Mouse (Mus musculus) liver, embryonic 13.5 days (tissue): ENCODE measurements around the gene Slc17a9. TPM values are rescaled to one million over a fixed set of nuclear protein-coding genes. Genes with fewer than 3 reads are reported as not detected.

Source experiments
- ATAC-seq: fragments of 200-750 bp; cut with Nextera tagmentation; 2 replicates; pipeline ENCODE4 v1.8.0; 2017; ENCODE audit warnings: low read depth, mild to moderate bottlenecking, moderate number of reproducible peaks, moderate library complexity
- DNase-seq: peaks from one replicate; pipeline ENCODE4 v3.0.0; 2022
- H3K27ac ChIP-seq: fragments of 300-500 bp; sonication (generic); 2 replicates; pipeline ENCODE4 v1.5.1; 2015; ENCODE audit warnings: moderate library complexity, mild to moderate bottlenecking, inconsistent platforms
- H3K27me3 ChIP-seq: fragments of 300-500 bp; sonication (generic); 2 replicates; pipeline ENCODE4 v1.6.1; 2015; ENCODE audit warnings: mild to moderate bottlenecking, inconsistent platforms
- H3K36me3 ChIP-seq: fragments of 300-500 bp; sonication (generic); 2 replicates; pipeline ENCODE4 v1.6.1; 2015; ENCODE audit warnings: mild to moderate bottlenecking, inconsistent platforms
- H3K4me1 ChIP-seq: fragments of 300-500 bp; sonication (generic); replicated peaks from 2 replicates; pipeline ENCODE4 v1.6.1; 2015; ENCODE audit warnings: inconsistent platforms
- H3K4me2 ChIP-seq: fragments of 300-500 bp; sonication (generic); 2 replicates; pipeline ENCODE4 v1.6.1; 2015; ENCODE audit warnings: inconsistent platforms, mild to moderate bottlenecking, moderate library complexity
- H3K4me3 ChIP-seq: fragments of 300-500 bp; sonication (generic); replicated peaks from 2 replicates; pipeline ENCODE4 v1.5.1; 2015; ENCODE audit warnings: mild to moderate bottlenecking, inconsistent platforms
- H3K9ac ChIP-seq: fragments of 300-500 bp; sonication (generic); 2 replicates; pipeline ENCODE4 v1.6.1; 2015; ENCODE audit warnings: mild to moderate bottlenecking, inconsistent platforms
- H3K9me3 ChIP-seq: fragments of 300-500 bp; sonication (generic); replicated peaks from 2 replicates; pipeline ENCODE4 v1.6.1; 2016; ENCODE audit warnings: inconsistent platforms
- WGBS: fragments of 180-500 bp; shearing (Covaris S2); methylation state at CpG from one replicate; pipeline ENCODE4 v1.1.7; 2015; ENCODE audit not compliant: insufficient replicate concordance; 5-methylcytosine and 5-hydroxymethylcytosine counted together
- polyA plus RNA-seq: library from polyadenylated mRNA; unstranded; fragments of >200 nt; fragmentation: Nextera tagmentation; extraction: Ambion mirVana; gene quantifications from 2 replicates; pipeline ENCODE4 v1.2.1, GENCODE M21; 2015

Gene Slc17a9
- polyA plus RNA-seq, 1 experiment from 2014 or later: 4.8 TPM

DNA sequence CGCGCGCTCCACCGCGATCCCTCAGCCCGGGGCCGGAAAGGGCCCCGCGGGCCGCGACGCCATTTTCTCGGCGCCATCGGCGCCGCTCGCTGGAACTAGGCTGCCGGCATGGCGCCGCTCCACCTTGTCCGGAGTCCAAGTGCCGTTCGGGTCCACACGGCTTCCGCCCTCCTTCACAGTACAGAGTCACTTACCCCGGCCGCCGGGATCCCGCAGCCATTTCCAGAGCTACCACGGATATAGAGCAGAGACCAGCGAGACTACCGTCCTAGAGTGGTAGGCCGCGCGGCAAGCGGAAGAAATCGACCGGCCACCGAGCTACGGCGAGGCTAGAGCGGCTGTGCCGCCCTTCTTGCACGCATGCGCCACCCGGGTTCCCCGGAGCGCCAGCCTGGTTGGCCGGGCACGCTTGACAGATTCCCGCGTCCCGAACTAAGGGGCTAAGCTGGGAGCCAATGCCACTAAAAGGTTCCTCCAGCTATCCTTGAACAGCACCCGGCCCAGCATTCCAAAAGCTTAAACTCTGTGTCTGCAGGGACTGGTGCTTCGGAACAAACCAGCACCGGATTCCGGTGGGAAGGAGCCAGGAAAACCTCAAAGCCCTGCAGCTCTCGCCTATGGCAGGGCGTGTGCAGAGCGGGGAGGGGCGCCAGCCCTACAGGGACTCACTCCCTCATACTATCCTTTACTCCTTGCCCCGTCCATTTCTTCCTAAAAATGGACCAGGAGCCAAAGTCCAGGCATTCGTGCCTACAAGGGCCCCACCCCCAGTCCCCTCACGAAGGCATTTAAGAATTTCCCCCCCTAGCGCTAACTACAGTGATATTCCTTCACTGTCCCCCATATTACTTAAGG lies 23.1 kb upstream of the Slc17a9 start:
- Histone ChIP-seq H3K4me3 (peak overlapping the region; percentile 86), H3K9me3 (no peaks in the 10 kb centered on the region), H3K4me1 (peaks cover 90% of the 10 kb centered on the region), H3K27ac (peak overlapping the region; percentile 93), H3K27me3 (no peaks in the 10 kb centered on the region), H3K36me3 (peaks cover 22% of the 10 kb centered on the region), H3K4me2 (peak overlapping the region; percentile 90), H3K9ac (peak overlapping the region; percentile 97)
- DNase-seq (peak; percentile 86), ATAC-seq (peak; percentile 91)
- under 1% methylated on average over 66 of the region's 66 CpGs for WGBS

DNA sequence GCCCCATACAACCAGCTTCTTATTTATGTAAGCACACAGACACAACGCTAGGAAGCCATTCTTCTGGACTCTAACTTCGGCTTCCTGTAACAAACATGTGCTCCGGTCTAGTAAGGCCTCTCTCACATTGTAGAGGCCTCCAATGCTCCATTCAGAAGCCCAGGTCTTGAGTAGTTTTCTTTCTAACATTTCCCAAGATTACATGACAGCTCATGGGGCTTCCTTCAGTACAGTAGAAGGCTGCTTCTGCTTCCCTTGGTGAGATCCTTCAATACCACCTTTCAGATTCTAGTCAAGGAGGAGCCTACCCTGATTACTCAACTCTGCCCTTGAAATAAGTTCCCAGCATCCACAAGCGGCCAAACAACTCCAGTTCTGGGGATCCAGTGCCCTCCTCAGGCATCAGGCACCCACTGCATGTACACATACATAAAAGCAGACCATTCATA lies 22.3 kb upstream of the Slc17a9 start:
- H3K27me3 ChIP-seq: no peaks in the 10 kb centered on the region
- no peak for ATAC-seq
- peaks cover 27% of the 10 kb centered on the region for H3K36me3 ChIP-seq
- peak overlapping the region; percentile 97 for H3K9ac ChIP-seq
- peaks cover 91% of the 10 kb centered on the region for H3K4me1 ChIP-seq
- H3K9me3 ChIP-seq: no peaks in the 10 kb centered on the region
- no peak for DNase-seq
- peak overlapping the region; percentile 86 for H3K4me3 ChIP-seq
- WGBS: 34% methylated on average over 4 of the region's 4 CpGs
- peak overlapping the region; percentile 90 for H3K4me2 ChIP-seq
- peak overlapping the region; percentile 93 for H3K27ac ChIP-seq

DNA sequence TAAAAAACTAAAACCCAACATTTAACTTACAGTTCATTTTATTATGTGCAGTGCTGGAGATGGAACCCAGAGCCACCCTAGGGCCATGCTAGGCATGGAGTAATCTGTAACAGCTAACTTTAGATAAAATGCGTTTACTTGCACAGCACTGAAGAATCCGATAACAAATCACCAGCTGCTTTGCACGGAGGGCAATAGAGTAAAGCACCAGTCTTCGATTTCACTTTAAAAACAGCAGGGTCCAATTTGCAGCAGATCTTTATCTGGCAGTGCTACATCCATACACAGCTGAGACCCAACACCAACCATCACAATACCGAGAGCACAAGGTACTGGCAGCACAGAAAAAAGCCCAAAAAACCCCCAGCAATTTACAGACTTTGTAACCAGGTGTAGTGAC lies 21.9 kb upstream of the Slc17a9 start:
- Histone ChIP-seq H3K9me3 (no peaks in the 10 kb centered on the region), H3K4me3 (peak overlapping the region; percentile 86; the same call in 1 of the 2 replicates), H3K4me1 (peaks cover 91% of the 10 kb centered on the region), H3K9ac (peak overlapping the region; percentile 97), H3K27me3 (no peaks in the 10 kb centered on the region), H3K36me3 (peaks cover 27% of the 10 kb centered on the region), H3K4me2 (peak overlapping the region; percentile 90), H3K27ac (peak overlapping the region; percentile 93)
- WGBS: 33% methylated on average over 5 of the region's 5 CpGs
- DNase-seq: no peak
- no peak for ATAC-seq

DNA sequence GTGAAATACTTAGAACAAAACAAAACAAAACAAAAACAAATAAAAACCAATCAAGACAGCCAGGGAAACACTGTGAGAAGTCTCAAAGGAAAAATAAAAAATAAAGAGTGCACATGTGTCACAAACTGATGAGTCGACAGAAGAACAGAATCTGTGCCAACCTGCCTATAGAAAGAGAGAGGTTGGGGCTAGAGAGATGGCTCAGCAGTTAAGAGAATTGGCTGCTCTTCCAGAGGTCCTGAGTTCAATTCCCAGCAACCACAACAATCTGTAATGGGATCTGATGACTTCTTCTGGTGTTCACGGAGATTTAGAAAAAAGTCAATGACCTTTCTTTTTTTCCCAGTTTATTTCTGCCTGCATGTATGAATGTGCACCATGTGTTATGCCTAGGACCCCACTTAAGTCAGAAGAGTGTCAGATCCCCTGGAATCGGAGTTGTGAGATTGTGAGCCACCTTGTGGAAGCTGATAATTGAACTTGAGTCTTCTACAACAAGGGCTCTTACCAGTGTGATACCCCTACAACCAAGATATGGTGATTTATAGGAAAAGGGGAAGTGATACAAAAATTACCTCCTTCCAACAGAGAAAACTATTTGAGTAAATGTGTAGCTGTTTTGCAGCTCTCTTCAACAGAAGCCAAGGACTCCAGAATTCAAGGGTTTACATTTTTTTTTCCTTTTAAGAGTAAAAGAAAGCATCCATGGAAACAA lies 21.3 kb upstream of the Slc17a9 start:
- peak overlapping the region; percentile 93 for H3K27ac ChIP-seq
- no peaks in the 10 kb centered on the region for H3K9me3 ChIP-seq
- H3K9ac ChIP-seq: peak overlapping the region; percentile 97; the same call in 1 of the 2 replicates
- H3K27me3 ChIP-seq: no peaks in the 10 kb centered on the region
- H3K4me3 ChIP-seq: peak overlapping the region; percentile 86; the same call in 1 of the 2 replicates
- peak overlapping the region; percentile 90 for H3K4me2 ChIP-seq
- ATAC-seq (no peak), DNase-seq (no peak)
- 49% methylated on average over 3 of the region's 3 CpGs for WGBS
- peaks cover 91% of the 10 kb centered on the region for H3K4me1 ChIP-seq
- peaks cover 27% of the 10 kb centered on the region for H3K36me3 ChIP-seq

- H3K36me3 ChIP-seq: peaks cover 27% of the 10 kb centered on the region
- DNase-seq (no peak), ATAC-seq (no peak)
- H3K4me3 ChIP-seq: 0 out of 2 replicates have a peak overlapping the region, but pooled peaks have one; percentile 10
- H3K9ac ChIP-seq: peak overlapping the region; percentile 97
- H3K9me3 ChIP-seq: no peaks in the 10 kb centered on the region
- H3K27ac ChIP-seq: peak overlapping the region; percentile 93
- H3K4me2 ChIP-seq: peak overlapping the region; percentile 90
- peaks cover 83% of the 10 kb centered on the region for H3K4me1 ChIP-seq
- WGBS: 60% methylated on average over 8 of the region's 8 CpGs
- H3K27me3 ChIP-seq: no peaks in the 10 kb centered on the region
These were observed 20.5 kb upstream of the Slc17a9 start for GRCm38 (mm10) chr2:180704591-180704990.

DNA sequence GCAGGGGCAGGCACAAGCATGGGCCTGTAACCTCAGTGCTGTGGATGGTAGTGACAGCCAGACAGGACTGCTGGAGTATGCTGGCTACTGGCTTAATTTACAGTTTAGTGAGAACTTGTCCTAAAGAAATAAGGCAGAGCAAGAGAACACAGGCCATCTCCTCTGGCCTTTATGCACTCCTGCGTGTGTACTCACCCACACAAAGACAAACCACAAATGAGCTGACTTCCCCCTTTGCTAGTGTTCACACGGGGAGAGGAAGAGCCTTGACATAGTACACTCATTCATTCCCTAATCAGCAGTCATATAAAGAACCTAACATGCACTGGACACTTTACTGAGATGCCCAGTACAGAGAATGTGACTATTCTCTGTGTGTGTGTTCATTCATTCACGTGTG lies 20.0 kb upstream of the Slc17a9 start:
- DNase-seq (no peak), ATAC-seq (no peak)
- Histone ChIP-seq H3K27me3 (no peaks in the 10 kb centered on the region), H3K27ac (peak overlapping the region; percentile 93), H3K9me3 (no peaks in the 10 kb centered on the region), H3K9ac (peak overlapping the region; percentile 97), H3K4me1 (peaks cover 78% of the 10 kb centered on the region), H3K36me3 (peaks cover 27% of the 10 kb centered on the region), H3K4me3 (0 out of 2 replicates have a peak overlapping the region, but pooled peaks have one; percentile 10), H3K4me2 (peak overlapping the region; percentile 90)
- WGBS: 38% methylated on average over 3 of the region's 3 CpGs

DNA sequence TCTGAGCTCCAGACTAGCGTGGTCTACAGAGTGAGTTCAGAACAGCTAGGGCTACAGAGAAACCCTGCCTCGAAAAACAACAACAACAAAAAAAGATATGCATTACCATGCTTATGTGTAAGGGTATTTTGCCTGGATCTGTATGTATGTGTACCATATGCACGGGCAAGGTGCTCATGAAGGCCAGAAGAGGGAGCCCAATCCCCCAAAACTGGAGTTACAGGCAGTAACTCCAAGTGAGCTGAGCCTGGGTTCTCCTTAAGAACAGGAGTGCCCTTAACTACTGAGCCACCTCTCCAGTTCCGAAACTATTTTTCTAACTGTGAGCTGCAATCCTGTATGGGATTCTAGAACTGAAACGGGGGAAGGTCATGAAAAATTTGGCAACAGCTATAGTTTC lies 19.1 kb upstream of the Slc17a9 start:
- H3K4me3 ChIP-seq: 0 out of 2 replicates have a peak overlapping the region, but pooled peaks have one; percentile 2
- H3K36me3 ChIP-seq: peaks cover 27% of the 10 kb centered on the region
- WGBS: 80% methylated on average over 5 of the region's 5 CpGs
- no peaks in the 10 kb centered on the region for H3K27me3 ChIP-seq
- ATAC-seq (no peak), DNase-seq (no peak)
- H3K9ac ChIP-seq: 0 out of 2 replicates have a peak overlapping the region, but pooled peaks have one; percentile 97
- no peaks in the 10 kb centered on the region for H3K9me3 ChIP-seq
- peaks cover 69% of the 10 kb centered on the region for H3K4me1 ChIP-seq
- H3K4me2 ChIP-seq: 0 out of 2 replicates have a peak overlapping the region, but pooled peaks have one; percentile 10
- H3K27ac ChIP-seq: peak overlapping the region; percentile 93; the same call in 1 of the 2 replicates

DNA sequence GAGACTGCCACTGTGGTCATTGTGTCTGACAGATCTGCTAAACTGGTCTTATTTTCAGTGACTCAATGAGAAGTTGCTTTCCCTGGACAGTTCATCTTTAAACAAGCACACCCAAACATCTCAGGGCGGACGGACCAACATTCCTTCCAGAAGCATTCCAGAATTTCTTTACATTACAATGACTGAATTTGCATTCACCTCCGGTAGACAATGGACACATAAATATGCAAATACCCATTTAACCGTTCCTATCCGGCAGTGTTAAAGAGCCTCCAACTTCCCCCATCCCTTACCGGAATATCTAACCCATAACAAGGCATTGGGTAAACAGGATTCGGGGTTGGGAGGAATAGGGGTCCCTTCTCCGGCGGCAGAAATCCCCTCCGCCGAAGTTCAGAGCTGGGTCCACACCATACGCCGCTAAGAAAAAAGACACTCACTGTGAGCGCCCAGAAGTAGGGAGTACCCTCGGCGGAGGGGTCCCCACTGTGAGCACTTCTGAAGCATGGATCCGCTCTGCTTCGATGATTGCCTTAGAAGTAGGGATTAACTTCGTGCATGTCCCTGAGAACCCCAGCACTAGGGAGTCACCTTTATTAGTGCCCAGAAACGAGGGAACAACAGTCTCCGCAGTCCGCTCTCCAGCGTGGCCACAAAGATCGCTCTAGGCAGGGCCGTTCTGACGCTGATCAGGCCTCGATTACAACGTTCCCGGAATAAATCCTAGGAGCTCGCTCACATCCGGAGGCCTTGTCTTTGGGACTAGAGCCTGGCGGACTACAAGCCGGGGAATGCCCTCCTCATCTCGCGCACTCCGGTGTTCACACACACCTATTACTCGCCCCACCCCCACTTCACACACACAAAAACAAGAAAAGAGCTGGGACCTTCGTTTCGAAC lies 15.8 kb upstream of the Slc17a9 start:
- ATAC-seq (peak; percentile 1), DNase-seq (no peak)
- Histone ChIP-seq H3K36me3 (peaks cover 43% of the 10 kb centered on the region), H3K4me1 (peaks cover 75% of the 10 kb centered on the region), H3K4me2 (peak overlapping the region; percentile 76), H3K9ac (peak overlapping the region; percentile 93), H3K27me3 (no peaks in the 10 kb centered on the region), H3K4me3 (peak overlapping the region; percentile 99), H3K9me3 (no peaks in the 10 kb centered on the region), H3K27ac (peak overlapping the region; percentile 93)
- under 1% methylated on average over 39 of the region's 39 CpGs for WGBS

DNA sequence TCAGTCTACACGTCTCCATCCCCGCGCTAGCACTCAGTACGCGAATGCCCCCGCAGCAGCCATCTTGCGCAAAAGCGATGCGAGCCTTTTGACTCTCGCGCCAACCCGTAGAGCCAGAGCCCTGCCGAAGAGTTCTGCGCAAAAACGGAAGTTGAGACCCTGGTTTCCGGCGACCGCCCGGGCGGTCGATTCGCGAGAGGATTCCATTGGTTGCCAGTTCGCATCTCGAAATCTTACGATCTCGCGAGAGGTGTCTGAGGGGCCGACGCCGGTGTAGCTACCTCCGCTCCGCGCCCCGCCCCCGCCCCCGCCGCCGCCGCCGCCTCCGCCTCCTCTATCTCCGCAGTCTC lies 15.2 kb upstream of the Slc17a9 start, which contains the start of the genes Dido1 and Gid8:
Gene Dido1 (minus strand): TSS at position 77 of the 350 bp plus-strand sequence.
Gene Gid8 (plus strand): TSS at position 195 of the 350 bp plus-strand sequence.
- Histone ChIP-seq H3K4me3 (peak within 1 kb of the TSS; percentile 99), H3K27ac (peak within 1 kb of the TSS; percentile 99), H3K4me2 (peak within 1 kb of the TSS; percentile 86), H3K9ac (peak within 1 kb of the TSS; percentile 100), H3K36me3 (peaks cover 47% of the 10 kb centered on the region), H3K27me3 (no peaks in the 10 kb centered on the region), H3K4me1 (peaks cover 69% of the 10 kb centered on the region), H3K9me3 (no peaks in the 10 kb centered on the region)
- DNase-seq: peak; percentile 89
- under 1% methylated on average over 41 of the region's 43 CpGs for WGBS
- ATAC-seq: peak; percentile 79

- DNase-seq (no peak), ATAC-seq (no peak)
- peak overlapping the region; percentile 86 for H3K4me2 ChIP-seq
- peaks cover 63% of the 10 kb centered on the region for H3K4me1 ChIP-seq
- peak overlapping the region; percentile 99 for H3K4me3 ChIP-seq
- H3K27me3 ChIP-seq: no peaks in the 10 kb centered on the region
- H3K27ac ChIP-seq: peak overlapping the region; percentile 99
- H3K9me3 ChIP-seq: no peaks in the 10 kb centered on the region
- peak overlapping the region; percentile 100 for H3K9ac ChIP-seq
- H3K36me3 ChIP-seq: peaks cover 44% of the 10 kb centered on the region
- under 1% methylated on average over 58 of the region's 64 CpGs for WGBS
These were observed 14.5 kb upstream of the Slc17a9 start for GRCm38 (mm10) chr2:180710276-180711155.
